8 mouse cellular contexts compared by ENCODE assay signal in genomic region chr16:77500413-77500812, GRCm38 (mm10).
A peak's percentile ranks its signal among the peaks of the same experiment; 100 is the strongest.
DNase-seq lines count a peak whose midpoint lies in the region; ATAC-seq and TF ChIP-seq lines count a peak whose summit lies in the region.

No protein-coding gene starts in this region.

- peak; percentile 43; the same call in 1 of the 2 replicates for ATAC-seq in embryonic facial prominence, embryonic 13.5 days (ENCODE audit: insufficient number of reproducible peaks, insufficient read depth, low FRiP score, low TSS enrichment, low read depth)
- no peak; the same call in 1 of the 2 replicates for ATAC-seq in liver, embryonic 11.5 days (replicated peaks; ENCODE audit: low FRiP score)

- peak overlapping the region; percentile 88 for H3K27ac ChIP-seq in left cerebral cortex, adult 2 months
- peak overlapping the region; percentile 94 for H3K27ac ChIP-seq in embryonic facial prominence, embryonic 13.5 days
- H3K27ac ChIP-seq in liver, embryonic 11.5 days (ENCODE audit: low read depth, low read length), result peak overlapping the region; percentile 73
- peak overlapping the region; percentile 24; the same call in 1 of the 2 replicates for H3K27ac ChIP-seq in olfactory bulb, adult 2 months (ENCODE audit: insufficient read depth, low read depth, low read length)
- no peak overlapping the region for H3K27ac ChIP-seq in cerebellum, adult 2 months (ENCODE audit: insufficient read depth, low read length)

- TF ChIP-seq POLR2A in olfactory bulb, adult 2 months (IDR thresholded peaks at IDR 0.05; ENCODE audit: insufficient read depth, low read depth, low read length), result no peak
- no peak for TF ChIP-seq POLR2A in cerebellum, adult 2 months (IDR thresholded peaks at IDR 0.05; ENCODE audit: borderline replicate concordance, insufficient read depth, low read length)

- peak overlapping the region; percentile 58 for H3K4me2 ChIP-seq in embryonic facial prominence, embryonic 13.5 days
- H3K4me2 ChIP-seq in liver, embryonic 11.5 days, result peak overlapping the region; percentile 39

- H3K4me1 ChIP-seq in embryonic facial prominence, embryonic 13.5 days, result peaks cover 8% of the 10 kb centered on the region
- H3K4me1 ChIP-seq in liver, embryonic 11.5 days (replicated peaks; ENCODE audit: control insufficient read depth, insufficient read depth, low read length), result no peaks in the 10 kb centered on the region
- peaks cover 3% of the 10 kb centered on the region for H3K4me1 ChIP-seq in olfactory bulb, adult 2 months (ENCODE audit: control insufficient read depth, insufficient read depth, low read length)
- H3K4me1 ChIP-seq in cerebellum, adult 2 months (ENCODE audit: control insufficient read depth, insufficient read depth, low read length), result no peaks in the 10 kb centered on the region

- no peaks in the 10 kb centered on the region for H3K9me3 ChIP-seq in embryonic facial prominence, embryonic 13.5 days
- no peaks in the 10 kb centered on the region for H3K9me3 ChIP-seq in liver, embryonic 11.5 days (ENCODE audit: control insufficient read depth, low read length)

- TF ChIP-seq CTCF in left cerebral cortex, adult 2 months (IDR thresholded peaks at IDR 0.05), result no peak
- TF ChIP-seq CTCF in olfactory bulb, adult 2 months (IDR thresholded peaks at IDR 0.05; ENCODE audit: insufficient read depth, low read depth, low read length), result no peak
- no peak for TF ChIP-seq CTCF in cerebellum, adult 2 months (IDR thresholded peaks at IDR 0.05; ENCODE audit: borderline replicate concordance, insufficient read depth, low read depth, low read length)

- WGBS in embryonic facial prominence, embryonic 13.5 days, result 22% methylated on average over 6 of the region's 6 CpGs
- 66% methylated on average over 6 of the region's 6 CpGs for WGBS in liver, embryonic 11.5 days
- WGBS in olfactory bulb, adult 2 months, result 10% methylated on average over 6 of the region's 6 CpGs
- WGBS in cerebellum, adult 2 months, result 20% methylated on average over 6 of the region's 6 CpGs

- intact Hi-C loops in left cerebral cortex, adult 2 months (cut with DNase I), result loop anchor here (2.0 to 10.0 kb wide), 6 partner anchors 78 to 654 kb away; no protein-coding TSS in a partner anchor
- intact Hi-C loops in heart, postnatal 36 days (cut with DNase I), result loop anchor here (2.0 to 5.0 kb wide), 4 partner anchors 52 to 483 kb away; no protein-coding TSS in a partner anchor

- peak in 1 of 2 experiments; percentile 15 for DNase-seq in left cerebral cortex, adult 2 months (ENCODE audit: extremely low spot score in 1 of 2, low spot score in 2 of 2)
- no peak for DNase-seq in left cerebral cortex, adult 11 months (ENCODE audit: low spot score)
- DNase-seq in heart, postnatal 36 days, result peak; percentile 28 to 53
- no peak for DNase-seq in liver, embryonic 11.5 days (ENCODE audit: low spot score)
- no peak for DNase-seq in cerebellum, adult 2 months
- no peak for DNase-seq in thymus, postnatal 25 days

- no peaks in the 10 kb centered on the region for H3K36me3 ChIP-seq in embryonic facial prominence, embryonic 13.5 days
- no peaks in the 10 kb centered on the region for H3K36me3 ChIP-seq in liver, embryonic 11.5 days (ENCODE audit: control insufficient read depth, insufficient read depth, low read length)

- peak overlapping the region; percentile 49 for H3K4me3 ChIP-seq in left cerebral cortex, adult 2 months
- H3K4me3 ChIP-seq in embryonic facial prominence, embryonic 13.5 days, result peak overlapping the region; percentile 38
- no peak overlapping the region for H3K4me3 ChIP-seq in liver, embryonic 11.5 days (ENCODE audit: low read depth, low read length)
- H3K4me3 ChIP-seq in olfactory bulb, adult 2 months (ENCODE audit: insufficient read depth, low read depth, low read length), result no peak overlapping the region
- H3K4me3 ChIP-seq in cerebellum, adult 2 months (replicated peaks; ENCODE audit: insufficient read depth, low read depth, low read length), result no peak overlapping the region

- no peaks in the 10 kb centered on the region for H3K27me3 ChIP-seq in embryonic facial prominence, embryonic 13.5 days
- no peaks in the 10 kb centered on the region for H3K27me3 ChIP-seq in liver, embryonic 11.5 days (replicated peaks; ENCODE audit: control insufficient read depth, insufficient read depth, low read length)
- no peaks in the 10 kb centered on the region for H3K27me3 ChIP-seq in cerebellum, adult 2 months (ENCODE audit: control insufficient read depth, insufficient read depth, low read length)

- peak overlapping the region; percentile 61 for H3K9ac ChIP-seq in embryonic facial prominence, embryonic 13.5 days
- no peak overlapping the region for H3K9ac ChIP-seq in liver, embryonic 11.5 days (ENCODE audit: low read depth, low read length)

Comparison
In these comparisons a context has a peak if more than half of its experiments do, and no peak if none do; other contexts are left out.
1. DNase-seq: peak in heart, postnatal 36 days (2 of 2); none in left cerebral cortex, adult 11 months (single experiment), liver, embryonic 11.5 days (single experiment), cerebellum, adult 2 months (0 of 2) and thymus, postnatal 25 days (single experiment).
2. H3K4me3 ChIP-seq: peak in left cerebral cortex, adult 2 months (single experiment) and embryonic facial prominence, embryonic 13.5 days (single experiment); none in liver, embryonic 11.5 days (single experiment), olfactory bulb, adult 2 months (single experiment) and cerebellum, adult 2 months (single experiment).